Mouse (Mus musculus): ENCODE data around the gene Cdip1. TPM values are rescaled to one million over a fixed set of nuclear protein-coding genes. Genes with fewer than 3 reads are reported as not detected.

Cdip1 gene
- polyA plus RNA-seq (2015; fragmentation: Nextera tagmentation; extraction: Ambion mirVana), result 59.6 and 97.5 TPM in 2 replicates

GRCm38 (mm10) chr16:4789810-4790559 lies at the start of gene Cdip1:
TSS of gene Cdip1 (minus strand) at chr16:4790292.

GRCm38 (mm10) chr16:4835191-4835590 lies 45.1 kb upstream of the Cdip1 start, which contains the start of gene 4930562C15Rik:
TSS of gene 4930562C15Rik (plus strand) at chr16:4835416.

GRCm38 (mm10) chr16:4725780-4726527 lies 64.1 kb downstream of the Cdip1 start, which contains the start of gene Hmox2:
TSS of gene Hmox2 (plus strand) at chr16:4726361.

GRCm38 (mm10) chr16:4718753-4719518 lies 71.2 kb downstream of the Cdip1 start, which contains the start of gene Nmral1:
TSS of gene Nmral1 (minus strand) at chr16:4719356.

Other genes starting within 250 kb of the Cdip1 start
- 4.1 and 5.3 TPM in 2 replicates for gene Srl, start 248.5 kb downstream of the Cdip1 start, polyA plus RNA-seq (2015; fragmentation: Nextera tagmentation; extraction: Ambion mirVana)
- 9.4 and 9.6 TPM in 2 replicates for gene Tfap4, start 230.4 kb downstream of the Cdip1 start, polyA plus RNA-seq (2015; fragmentation: Nextera tagmentation; extraction: Ambion mirVana)
- 31.0 and 33.8 TPM in 2 replicates for gene Glis2, start 195.6 kb downstream of the Cdip1 start, polyA plus RNA-seq (2015; fragmentation: Nextera tagmentation; extraction: Ambion mirVana)
- 137 and 182 TPM in 2 replicates for gene Pam16, start 165.3 kb downstream of the Cdip1 start, polyA plus RNA-seq (2015; fragmentation: Nextera tagmentation; extraction: Ambion mirVana)
- gene Vasn, start 150.4 kb downstream of the Cdip1 start, polyA plus RNA-seq (2015; fragmentation: Nextera tagmentation; extraction: Ambion mirVana), result 12.7 and 21.1 TPM in 2 replicates
- 37.4 and 74.1 TPM in 2 replicates for gene Dnaja3, start 150.3 kb downstream of the Cdip1 start, polyA plus RNA-seq (2015; fragmentation: Nextera tagmentation; extraction: Ambion mirVana)
- gene Coro7, start 110.5 kb downstream of the Cdip1 start, polyA plus RNA-seq (2015; fragmentation: Nextera tagmentation; extraction: Ambion mirVana), result 9.9 and 10.5 TPM in 2 replicates
- 20.7 and 23.2 TPM in 2 replicates for gene Nmral1, start 70.9 kb downstream of the Cdip1 start, polyA plus RNA-seq (2015; fragmentation: Nextera tagmentation; extraction: Ambion mirVana)
- 92.9 and 106 TPM in 2 replicates for gene Hmox2, start 63.9 kb downstream of the Cdip1 start, polyA plus RNA-seq (2015; fragmentation: Nextera tagmentation; extraction: Ambion mirVana)
- gene 4930562C15Rik, start 45.1 kb upstream of the Cdip1 start, polyA plus RNA-seq (2015; fragmentation: Nextera tagmentation; extraction: Ambion mirVana), result 0.26 and 0.35 TPM in 2 replicates
- 25.1 and 27.9 TPM in 2 replicates for gene Ubald1, start 90.0 kb upstream of the Cdip1 start, polyA plus RNA-seq (2015; fragmentation: Nextera tagmentation; extraction: Ambion mirVana)
- gene Mgrn1, start 96.0 kb upstream of the Cdip1 start, polyA plus RNA-seq (2015; fragmentation: Nextera tagmentation; extraction: Ambion mirVana), result 37.9 and 52.2 TPM in 2 replicates
- 136 and 156 TPM in 2 replicates for gene Nudt16l1, start 148.5 kb upstream of the Cdip1 start, polyA plus RNA-seq (2015; fragmentation: Nextera tagmentation; extraction: Ambion mirVana)
- gene Anks3, start 173.9 kb upstream of the Cdip1 start, polyA plus RNA-seq (2015; fragmentation: Nextera tagmentation; extraction: Ambion mirVana), result 25.6 and 34.4 TPM in 2 replicates
- gene Sept12, start 207.6 kb upstream of the Cdip1 start, polyA plus RNA-seq (2015; fragmentation: Nextera tagmentation; extraction: Ambion mirVana), result 0.15 TPM in 1 of 2 replicates, not detected in the other
- gene Smim22, start 217.0 kb upstream of the Cdip1 start, polyA plus RNA-seq (2015; fragmentation: Nextera tagmentation; extraction: Ambion mirVana), result 2.6 and 3.2 TPM in 2 replicates
- 58.9 and 59.4 TPM in 2 replicates for gene Rogdi, start 223.3 kb upstream of the Cdip1 start, polyA plus RNA-seq (2015; fragmentation: Nextera tagmentation; extraction: Ambion mirVana)